Mouse (Mus musculus) bone marrow macrophage, adult 2 months (primary cell): ENCODE data around the gene Cant1.

Source experiments
- CTCF ChIP-seq: IDR thresholded peaks from 2 replicates; pipeline ENCODE4 v1.5.1; 2012; ENCODE audit warnings: low read depth, mild to moderate bottlenecking, low read length, moderate library complexity
- POLR2A ChIP-seq: IDR thresholded peaks from 2 replicates; pipeline ENCODE4 v1.6.1; 2012; ENCODE audit warnings: mild to moderate bottlenecking, low read depth, low read length, borderline replicate concordance

DNA sequence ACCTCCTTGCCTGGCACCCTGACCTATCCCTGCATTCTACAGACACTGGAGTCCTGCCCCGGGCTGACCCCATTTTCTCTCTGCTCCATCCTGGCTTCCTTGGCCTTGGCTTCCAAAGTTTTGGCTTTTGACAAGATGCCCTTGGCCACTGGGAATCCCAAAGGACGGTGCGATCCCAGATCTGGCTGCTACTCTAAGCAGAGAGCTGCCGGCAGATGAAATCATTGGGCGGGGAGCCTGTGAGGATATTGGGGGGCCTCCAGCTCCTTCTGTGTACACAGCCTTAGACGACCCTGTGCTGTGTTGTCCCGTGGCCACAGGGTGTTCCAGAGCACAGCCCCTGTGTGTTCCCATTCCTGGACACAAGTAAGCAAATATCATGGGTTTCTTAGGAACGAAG, 29.5 kb upstream of the Cant1 start:
- no peak for TF ChIP-seq POLR2A
- no peak for TF ChIP-seq CTCF
